Mouse (Mus musculus) adrenal gland, adult (tissue): ENCODE data around the gene Rnf187.
A peak's percentile ranks its signal among the peaks of the same experiment; 100 is the strongest.
"Not testable (repeated sequence)": the region's sequence is repeated elsewhere in the genome, so short reads cannot be mapped to it uniquely, and the experiment has no call there.

Experiments
- DNase-seq, 2 experiments: peaks; one replicate each; pipeline ENCODE4 v3.0.0; 2022 to 2023; ENCODE audit warnings: low spot score in 1 of 2; ENCODE audit not compliant: inconsistent age in 2 of 2

Gene Rnf187

GRCm38 (mm10) chr11:58967346-58967745, 28.6 kb upstream of the Rnf187 start:
- peak in 1 of 2 experiments; percentile 67 for DNase-seq

GRCm38 (mm10) chr11:58965001-58965760, 26.5 kb upstream of the Rnf187 start:
- DNase-seq, result peak in 1 of 2 experiments; percentile 33

DNA sequence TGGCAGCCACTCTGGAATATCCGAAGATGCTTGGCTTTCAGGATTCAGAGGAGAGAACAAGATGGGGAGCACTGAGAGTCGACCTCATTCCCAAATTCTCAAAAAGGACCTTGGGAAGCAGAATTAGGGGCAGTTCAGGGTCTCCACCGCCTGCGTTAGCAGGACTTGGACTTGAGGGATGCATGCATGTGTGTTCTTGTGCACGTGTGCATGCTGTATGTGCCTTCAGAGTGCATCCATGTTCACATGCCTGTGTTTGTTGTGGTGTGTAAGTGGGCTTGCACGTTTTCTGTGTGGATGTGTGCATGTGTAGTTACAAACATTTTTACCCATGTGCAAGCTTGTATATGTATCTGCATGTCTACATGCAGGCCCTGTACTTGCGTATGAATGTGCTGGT, 25.5 kb upstream of the Rnf187 start:
- no peak for DNase-seq

DNA sequence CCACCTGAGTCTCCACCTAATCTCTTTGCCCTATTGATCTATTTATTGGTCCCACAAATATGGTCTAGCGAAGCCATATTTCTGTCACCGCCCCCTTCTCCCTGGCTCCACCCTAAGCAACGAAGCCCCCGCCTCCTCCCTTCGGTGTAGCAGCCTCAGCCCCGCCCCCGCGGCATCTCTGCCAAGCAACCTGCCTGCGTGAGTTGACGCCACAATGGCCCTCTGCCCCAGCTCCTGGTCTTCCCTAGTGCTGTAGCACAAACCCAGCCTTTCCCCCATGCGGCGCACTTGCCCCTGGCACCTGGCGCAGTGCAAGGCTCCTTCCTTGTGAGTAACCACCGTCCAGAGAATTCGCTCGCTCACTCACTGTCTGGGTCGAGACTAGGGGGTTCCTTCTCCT, 24.8 kb upstream of the Rnf187 start:
- peak; percentile 52 to 63 for DNase-seq

- peak in 1 of 2 experiments; percentile 31 for DNase-seq
Observed at GRCm38 (mm10) chr11:58961364-58962177, 22.9 kb upstream of the Rnf187 start.

GRCm38 (mm10) chr11:58959921-58960465, 21.3 kb upstream of the Rnf187 start:
- peak; percentile 89 to 95 for DNase-seq

DNA sequence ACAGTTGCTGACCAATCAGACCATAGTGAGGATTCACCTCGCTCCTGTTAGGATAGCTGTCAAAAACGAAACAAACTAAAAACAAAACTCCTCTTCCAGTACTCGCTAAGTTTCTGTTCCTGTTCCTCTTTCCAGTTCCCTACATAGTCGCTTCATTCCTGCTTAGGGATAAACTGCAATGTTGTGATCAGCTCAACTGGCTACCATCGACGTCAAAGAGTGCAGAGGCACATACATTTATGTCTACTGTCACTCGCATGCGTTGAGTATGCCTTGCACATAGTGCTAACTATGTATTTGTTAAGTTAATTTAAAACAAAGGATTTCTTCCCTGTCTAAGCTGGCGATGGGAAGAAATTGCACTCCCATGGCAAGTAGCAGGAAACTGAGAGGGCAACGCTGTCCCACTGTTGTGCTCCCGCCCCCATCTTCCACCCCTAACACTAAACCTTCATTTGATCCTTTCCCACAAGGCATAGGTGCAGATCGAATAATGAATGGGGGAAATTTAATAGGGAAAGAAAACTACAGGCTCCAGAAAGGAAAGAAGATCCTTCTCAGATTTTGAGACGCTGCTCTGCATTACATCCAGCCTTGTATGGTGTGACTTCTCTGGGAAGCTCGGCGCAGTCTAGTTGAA, 20.6 kb upstream of the Rnf187 start:
- DNase-seq, result no peak

- no peak for DNase-seq
Observed at GRCm38 (mm10) chr11:58958536-58958935, 19.8 kb upstream of the Rnf187 start.

DNA sequence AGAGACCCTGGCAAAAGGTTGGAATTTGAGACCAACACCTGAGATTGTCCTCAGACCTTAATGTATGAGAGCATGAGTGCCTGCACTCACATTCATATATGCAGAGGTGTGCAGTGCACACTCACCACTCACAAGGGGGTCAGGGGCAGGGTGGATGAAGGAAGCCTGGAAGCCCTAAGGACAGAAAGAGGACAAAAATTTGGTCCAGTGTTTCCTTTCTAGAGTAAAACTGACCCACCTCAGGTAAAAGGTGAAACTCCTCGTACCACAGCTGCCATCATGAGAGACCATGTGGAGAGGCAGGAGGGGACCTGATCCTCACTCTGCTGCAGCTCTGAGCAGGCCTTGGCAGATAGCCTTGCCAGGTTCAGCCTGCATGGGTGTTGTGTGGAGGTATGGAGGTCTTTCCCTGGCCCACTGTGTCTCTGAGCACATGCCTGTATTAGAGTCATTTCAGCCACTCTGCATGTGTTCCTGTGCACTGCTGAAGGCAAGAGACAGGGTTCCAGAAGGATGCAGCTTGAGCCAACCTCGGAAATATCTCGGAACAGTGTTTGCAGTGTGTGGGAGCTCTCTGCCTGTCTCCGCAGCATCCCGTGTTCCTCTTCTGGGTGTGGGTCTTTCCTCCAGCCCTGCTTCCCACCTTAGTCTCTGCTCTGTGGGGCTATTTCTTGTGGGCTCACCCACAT, 18.7 kb upstream of the Rnf187 start:
- no peak for DNase-seq

DNA sequence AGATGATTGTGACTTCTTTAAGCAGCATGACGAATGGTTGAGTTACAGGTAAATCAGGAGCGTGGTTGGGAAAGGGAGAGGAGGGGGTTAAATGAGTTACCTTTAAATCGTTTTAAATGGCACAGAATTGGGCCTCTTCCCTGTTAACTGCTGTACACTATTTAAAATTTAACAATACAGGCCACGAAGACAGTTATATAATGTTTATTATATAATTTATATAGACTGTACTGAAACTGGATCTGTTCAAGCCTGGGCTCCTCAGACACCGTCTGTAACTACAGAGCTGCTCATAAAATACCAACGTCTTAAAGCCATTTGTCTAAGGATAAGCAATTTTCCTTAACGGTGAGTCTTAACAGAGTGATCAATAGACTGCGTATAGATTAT, 17.1 kb upstream of the Rnf187 start:
- DNase-seq, result peak in 1 of 2 experiments; percentile 24

- peak in 1 of 2 experiments; percentile 68 for DNase-seq
Observed at GRCm38 (mm10) chr11:58955143-58955867, 16.6 kb upstream of the Rnf187 start.

GRCm38 (mm10) chr11:58954420-58955142, 15.9 kb upstream of the Rnf187 start, which contains the start of the genes Hist3h2a and Trim17:
TSS of gene Hist3h2a (plus strand) at chr11:58954685.
TSS of gene Trim17 (plus strand) at chr11:58954685.
- DNase-seq, result peak; percentile 89 to 95

- not testable (repeated sequence) for DNase-seq
Observed at GRCm38 (mm10) chr11:58954170-58954419, 15.4 kb upstream of the Rnf187 start.

DNA sequence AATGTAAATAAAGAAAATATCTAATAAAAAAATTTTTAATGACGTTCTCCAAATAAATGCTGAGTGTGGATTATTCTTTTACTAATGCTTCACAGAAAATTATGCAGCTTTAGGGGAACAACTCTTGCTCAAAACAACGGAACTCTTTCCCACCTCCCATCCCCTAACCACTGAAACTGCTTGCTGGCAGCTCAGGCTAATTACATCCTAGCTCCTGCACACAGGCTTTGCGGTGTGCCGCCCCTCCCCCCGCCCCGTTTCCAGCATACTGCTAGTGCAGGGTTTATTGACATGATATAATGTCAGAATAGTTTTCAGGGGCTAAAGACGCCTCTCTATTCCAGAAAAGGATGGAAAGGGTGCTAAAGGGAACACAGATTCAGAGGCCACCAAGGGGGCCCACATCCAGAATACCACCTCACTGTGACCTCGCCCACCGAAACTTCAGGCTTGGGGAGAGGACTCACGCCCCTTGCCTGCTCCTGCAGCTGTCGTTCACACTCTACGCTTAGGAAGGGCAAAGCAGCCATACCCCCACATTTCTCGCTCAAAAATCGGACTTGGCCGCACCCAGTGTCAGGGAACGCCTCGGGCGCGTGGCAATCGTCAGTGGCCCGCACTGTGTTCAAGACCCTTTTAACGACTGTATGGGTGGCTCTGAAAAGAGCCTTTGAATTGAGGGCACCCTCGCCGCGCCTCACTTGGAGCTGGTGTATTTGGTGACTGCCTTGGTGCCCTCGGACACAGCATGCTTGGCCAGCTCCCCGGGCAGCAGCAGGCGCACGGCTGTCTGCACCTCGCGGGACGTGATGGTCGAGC, 14.8 kb upstream of the Rnf187 start:
- DNase-seq, result no peak

GRCm38 (mm10) chr11:58951210-58951609, 12.5 kb upstream of the Rnf187 start:
- no peak for DNase-seq

- no peak for DNase-seq
Observed at GRCm38 (mm10) chr11:58949480-58950431, 11.0 kb upstream of the Rnf187 start.
